Mouse (Mus musculus) brain, embryonic 14.5 days (tissue): ENCODE measurements around the gene Camk2b.

Source experiments
- CTCF ChIP-seq: fragments of 200-500 bp; IDR thresholded peaks from 2 replicates; pipeline ENCODE4 v1.5.1; 2012; ENCODE audit warnings: inconsistent platforms, mild to moderate bottlenecking, moderate library complexity, borderline replicate concordance; ENCODE audit not compliant: insufficient read depth, insufficient read length; ENCODE audit errors: extremely low read depth
- POLR2A ChIP-seq: fragments of 200-500 bp; IDR thresholded peaks from 2 replicates; pipeline ENCODE4 v1.6.1; 2012; ENCODE audit warnings: mild to moderate bottlenecking, inconsistent platforms, borderline replicate concordance; ENCODE audit not compliant: poor library complexity, insufficient read depth, insufficient read length, severe bottlenecking; ENCODE audit errors: extremely low read depth

DNA sequence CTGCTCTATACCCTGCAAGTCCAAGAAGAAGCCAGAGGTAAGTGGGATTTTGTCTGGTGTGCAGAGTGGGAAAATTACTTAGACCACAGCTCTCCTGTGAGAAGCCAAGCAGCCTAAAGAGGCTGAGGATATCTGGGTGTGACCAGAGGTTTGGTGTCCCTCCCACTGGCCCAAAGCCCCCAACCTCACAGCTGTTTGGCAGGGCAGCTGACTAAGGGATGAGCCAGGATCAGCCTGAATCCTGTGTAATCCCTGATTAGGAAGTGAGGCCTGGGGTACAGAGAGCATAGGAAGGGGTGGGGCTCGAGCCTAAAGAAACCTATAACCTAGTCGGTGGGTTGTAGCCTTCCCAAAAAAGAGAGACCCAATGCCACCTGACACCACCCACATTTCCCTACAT is 91.1 kb downstream of the Camk2b start:
- TF ChIP-seq POLR2A (no peak), CTCF (no peak)
